In genomic region chr5:148701859-148702258, GRCm38 (mm10) we compare ENCODE assay signal across 13 mouse cellular contexts.
DNase-seq lines count a peak whose midpoint lies in the region; ATAC-seq and TF ChIP-seq lines count a peak whose summit lies in the region.
"Had no signal": no experiment of that assay in that cellular context is flagged by ENCODE, and none has a peak within 500 bp of the region (broad histone marks: within the 10 kb centered on the region; RNA-seq: fewer than 3 reads in every experiment).

No protein-coding gene starts in this region.

- H3K9me3 ChIP-seq in intestine, embryonic 15.5 days: no peaks in the 10 kb centered on the region
- H3K9me3 ChIP-seq in intestine, embryonic 16.5 days (ENCODE audit: control insufficient read depth, low read length): no peaks in the 10 kb centered on the region
- no peaks in the 10 kb centered on the region for H3K9me3 ChIP-seq in E14TG2a.4 (ENCODE audit: low read length)
- H3K9me3 ChIP-seq in limb, embryonic 10.5 days (replicated peaks): no peaks in the 10 kb centered on the region
- H3K9me3 ChIP-seq: embryonic facial prominence, embryonic 15.5 days; limb, embryonic 13.5 days had no signal

- ATAC-seq in intestine, embryonic 15.5 days: peak; percentile 28; the same call in 1 of the 2 replicates
- ATAC-seq in intestine, embryonic 16.5 days: no peak; the same call in 1 of the 2 replicates
- no peak for ATAC-seq in frontal cortex, adult (ENCODE audit: low TSS enrichment)

- H3K27me3 ChIP-seq in intestine, embryonic 15.5 days (replicated peaks): no peaks in the 10 kb centered on the region
- no peaks in the 10 kb centered on the region for H3K27me3 ChIP-seq in intestine, embryonic 16.5 days (replicated peaks; ENCODE audit: control insufficient read depth, insufficient read depth, low read length)
- no peaks in the 10 kb centered on the region for H3K27me3 ChIP-seq in E14TG2a.4 (ENCODE audit: insufficient read depth, low read length)
- H3K27me3 ChIP-seq in limb, embryonic 10.5 days (ENCODE audit: low read depth, poor library complexity, severe bottlenecking): no peaks in the 10 kb centered on the region
- H3K27me3 ChIP-seq: embryonic facial prominence, embryonic 15.5 days; limb, embryonic 13.5 days had no signal

- H3K4me2 ChIP-seq in intestine, embryonic 15.5 days (replicated peaks): no peak overlapping the region
- H3K4me2 ChIP-seq in intestine, embryonic 16.5 days (ENCODE audit: low read depth, low read length): no peak overlapping the region
- H3K4me2 ChIP-seq: embryonic facial prominence, embryonic 15.5 days; limb, embryonic 13.5 days had no signal

- peak; percentile 7 for DNase-seq in adipocyte (ENCODE audit: low spot score)
- DNase-seq in limb, embryonic 10.5 days (ENCODE audit: low spot score): no peak
- DNase-seq in cerebellum, adult 11-12 months: no peak
- DNase-seq in ovary, postnatal 14 days (ENCODE audit: low spot score): no peak
- DNase-seq: kidney, adult 18-20 months; lung, postnatal 36 days; thymus, postnatal 14 days had no signal

- H3K27ac ChIP-seq in intestine, embryonic 15.5 days: no peak overlapping the region
- no peak overlapping the region for H3K27ac ChIP-seq in intestine, embryonic 16.5 days (ENCODE audit: low read length)
- H3K27ac ChIP-seq in limb, embryonic 10.5 days: peak overlapping the region; percentile 66
- H3K27ac ChIP-seq: embryonic facial prominence, embryonic 15.5 days; limb, embryonic 13.5 days had no signal

- WGBS in intestine, embryonic 15.5 days: 44% methylated on average over 8 of the region's 8 CpGs
- WGBS in intestine, embryonic 16.5 days: 45% methylated on average over 8 of the region's 8 CpGs
- WGBS in limb, embryonic 10.5 days: 39% methylated on average over 8 of the region's 8 CpGs

- TF ChIP-seq CTCF in E14TG2a.4 (conservative IDR thresholded peaks at IDR 0.05; ENCODE audit: low read length): no peak

- no peak overlapping the region for H3K4me3 ChIP-seq in intestine, embryonic 15.5 days (replicated peaks)
- H3K4me3 ChIP-seq in intestine, embryonic 16.5 days (ENCODE audit: low read length): no peak overlapping the region
- H3K4me3 ChIP-seq in E14TG2a.4 (replicated peaks; ENCODE audit: low read length): peak overlapping the region; percentile 27
- no peak overlapping the region for H3K4me3 ChIP-seq in limb, embryonic 10.5 days
- H3K4me3 ChIP-seq: embryonic facial prominence, embryonic 15.5 days; limb, embryonic 13.5 days had no signal

- H3K36me3 ChIP-seq in intestine, embryonic 15.5 days: no peaks in the 10 kb centered on the region
- H3K36me3 ChIP-seq in intestine, embryonic 16.5 days (ENCODE audit: control insufficient read depth, insufficient read depth, low read length): no peaks in the 10 kb centered on the region
- H3K36me3 ChIP-seq in E14TG2a.4 (ENCODE audit: insufficient read depth, low read length): no peaks in the 10 kb centered on the region
- H3K36me3 ChIP-seq in limb, embryonic 10.5 days: no peaks in the 10 kb centered on the region
- H3K36me3 ChIP-seq: embryonic facial prominence, embryonic 15.5 days; limb, embryonic 13.5 days had no signal

- H3K4me1 ChIP-seq in intestine, embryonic 15.5 days (replicated peaks): no peaks in the 10 kb centered on the region
- H3K4me1 ChIP-seq in intestine, embryonic 16.5 days (ENCODE audit: control insufficient read depth, insufficient read depth, low read length): no peaks in the 10 kb centered on the region; the same call in 1 of the 2 replicates
- peaks cover 73% of the 10 kb centered on the region for H3K4me1 ChIP-seq in E14TG2a.4 (replicated peaks; ENCODE audit: low read depth, low read length)
- peaks cover 32% of the 10 kb centered on the region for H3K4me1 ChIP-seq in limb, embryonic 10.5 days

- H3K9ac ChIP-seq in intestine, embryonic 15.5 days: no peak overlapping the region
- no peak overlapping the region for H3K9ac ChIP-seq in intestine, embryonic 16.5 days (ENCODE audit: low read depth, low read length)
- H3K9ac ChIP-seq: embryonic facial prominence, embryonic 15.5 days; limb, embryonic 13.5 days had no signal
